Mouse (Mus musculus): ENCODE measurements around the gene Acly.
A peak's percentile ranks its signal among the peaks of the same experiment; 100 is the strongest.

Gene Acly

DNA sequence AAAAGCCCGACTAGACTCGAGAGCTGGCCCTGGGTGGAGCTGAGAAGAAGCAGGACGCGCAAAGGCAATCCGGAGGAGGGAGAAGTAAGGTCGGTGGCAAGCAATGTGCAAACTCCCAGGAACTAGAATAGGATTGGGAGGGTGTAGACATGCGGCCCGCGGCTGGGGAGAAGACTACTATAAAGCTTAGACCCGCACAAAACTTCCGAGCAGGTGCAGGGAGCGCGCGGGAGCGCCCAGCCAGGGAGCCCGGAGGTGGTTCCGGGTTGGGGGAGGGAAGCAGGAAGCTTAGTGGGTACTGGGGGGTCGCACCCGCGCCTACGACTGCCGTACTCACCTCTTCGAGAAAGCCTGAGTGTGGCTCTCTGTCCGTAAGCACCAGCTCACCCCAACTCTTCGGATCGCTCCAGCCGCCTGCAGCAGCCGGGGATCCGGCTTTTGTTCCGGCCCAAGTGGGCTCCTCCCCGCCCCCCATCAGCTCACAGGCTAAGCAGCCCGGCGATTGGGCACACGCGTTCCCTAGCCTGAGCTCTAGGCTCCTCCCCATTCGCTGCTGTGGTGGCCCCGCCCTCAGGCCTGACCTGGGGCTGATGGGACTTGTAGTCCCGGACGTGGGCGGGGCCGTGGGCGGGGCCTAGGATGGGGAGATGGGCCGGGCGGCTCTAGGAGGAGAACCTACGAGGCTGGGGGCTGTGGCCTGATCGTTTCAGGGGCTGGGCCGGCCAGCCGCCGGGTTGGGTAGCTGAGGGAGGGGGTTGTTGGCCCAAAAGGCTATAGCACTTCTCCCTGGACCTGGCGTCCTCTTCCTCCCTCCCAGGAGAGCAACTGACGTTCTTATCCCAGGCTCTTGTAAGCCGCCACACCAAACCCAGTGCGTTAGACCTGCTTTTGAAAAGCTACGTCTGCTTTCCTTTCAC, at the start of gene Acly:
Acly (minus strand) TSS at position 543 of the 917 bp plus-strand sequence.
- DNase-seq (ENCODE audit: low read depth): peak; percentile 99

DNA sequence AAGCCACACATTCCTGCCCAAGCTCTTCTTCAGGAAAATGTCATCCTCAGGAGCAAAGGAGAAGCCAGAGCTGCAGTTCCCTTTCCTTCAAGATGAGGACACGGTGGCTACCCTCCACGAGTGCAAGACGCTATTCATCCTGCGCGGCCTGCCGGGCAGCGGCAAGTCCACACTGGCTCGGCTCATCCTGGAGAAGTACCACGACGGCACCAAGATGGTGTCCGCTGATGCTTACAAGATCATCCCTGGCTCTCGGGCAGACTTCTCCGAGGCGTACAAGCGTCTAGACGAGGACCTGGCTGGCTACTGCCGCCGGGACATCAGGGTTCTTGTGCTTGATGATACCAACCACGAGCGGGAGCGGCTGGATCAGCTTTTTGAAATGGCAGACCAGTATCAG, 48.5 kb upstream of the Acly start:
- DNase-seq (ENCODE audit: low read depth): no peak

DNA sequence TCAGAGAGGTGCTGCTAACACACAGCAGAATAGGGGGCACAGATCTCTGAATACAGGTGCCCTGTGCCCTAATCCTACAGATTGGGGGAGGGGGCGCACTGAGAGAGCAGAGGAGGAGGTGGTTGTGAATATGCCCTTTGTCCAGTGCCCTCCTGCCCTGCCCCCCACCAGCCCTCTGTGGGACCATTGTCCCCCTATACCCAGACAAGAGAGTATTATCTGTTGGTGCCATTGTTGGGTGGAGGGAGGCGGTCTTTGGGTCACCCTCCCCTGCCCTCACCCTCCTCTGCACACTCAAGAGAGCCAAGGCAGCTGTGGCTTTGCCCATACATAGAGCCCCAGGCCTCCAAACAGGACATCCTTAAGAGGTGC, 47.7 kb upstream of the Acly start:
- no peak for DNase-seq (ENCODE audit: low read depth)

DNA sequence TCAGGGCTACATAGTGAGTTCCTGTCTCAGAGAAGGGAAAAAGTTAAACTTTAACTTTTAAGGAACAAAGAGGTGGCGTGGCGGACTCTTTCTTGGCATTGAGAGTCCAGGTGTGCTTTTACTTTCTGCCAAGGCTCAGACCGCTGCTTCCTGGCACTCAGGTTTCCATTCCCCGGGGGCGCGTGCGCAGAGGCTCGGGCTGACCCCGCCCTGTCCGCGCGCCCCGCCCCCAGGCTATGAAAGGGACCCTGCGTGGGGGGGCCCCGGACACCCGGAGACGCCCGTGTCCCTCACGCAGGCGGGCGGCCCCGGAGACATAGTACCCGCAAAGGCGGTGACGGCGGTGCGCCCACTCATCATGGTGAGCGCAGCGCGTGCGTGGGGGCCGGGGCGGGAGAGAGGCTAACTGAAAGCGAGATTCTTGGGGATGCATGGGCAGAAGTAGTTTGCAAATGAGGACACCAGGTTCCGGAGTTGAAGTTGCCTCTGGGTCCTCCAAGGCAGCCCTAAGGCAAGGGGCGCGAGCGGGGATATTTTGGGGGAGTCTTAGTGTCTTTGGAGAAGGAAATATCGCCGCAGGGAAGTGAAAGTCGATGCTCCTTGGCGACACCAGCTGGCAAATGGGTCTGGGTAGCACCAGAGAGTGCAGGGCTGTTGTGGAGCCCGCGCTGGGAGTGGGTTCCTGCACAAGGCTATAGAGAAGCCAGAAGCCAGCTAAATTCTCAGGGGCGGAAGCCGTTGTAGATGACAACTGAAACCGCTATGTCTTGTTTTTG, 47.1 kb upstream of the Acly start, which contains the start of gene Cnp:
Cnp (plus strand) TSS at position 197 of the 776 bp plus-strand sequence.
- peak; percentile 73 for DNase-seq (ENCODE audit: low read depth)

DNA sequence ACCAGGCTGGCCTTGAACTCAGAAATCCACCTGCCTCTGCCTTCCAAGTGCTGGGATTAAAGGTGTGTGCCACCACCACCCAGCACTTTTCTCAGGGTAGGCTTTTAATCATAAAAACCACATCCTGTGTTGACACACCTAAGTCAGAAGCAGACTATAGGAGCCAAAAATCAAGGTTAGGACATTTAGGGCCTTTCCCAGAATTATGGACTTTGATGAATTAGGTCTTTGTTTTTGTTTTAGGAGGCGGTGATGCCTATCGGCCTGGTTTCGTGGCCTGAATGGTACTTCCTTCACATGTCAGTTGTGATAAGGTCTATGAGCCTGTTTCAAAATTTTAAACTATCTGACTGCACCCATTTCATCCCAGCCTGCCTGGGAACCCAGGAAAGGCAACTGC, 46.4 kb upstream of the Acly start:
- DNase-seq (ENCODE audit: low read depth): no peak

DNA sequence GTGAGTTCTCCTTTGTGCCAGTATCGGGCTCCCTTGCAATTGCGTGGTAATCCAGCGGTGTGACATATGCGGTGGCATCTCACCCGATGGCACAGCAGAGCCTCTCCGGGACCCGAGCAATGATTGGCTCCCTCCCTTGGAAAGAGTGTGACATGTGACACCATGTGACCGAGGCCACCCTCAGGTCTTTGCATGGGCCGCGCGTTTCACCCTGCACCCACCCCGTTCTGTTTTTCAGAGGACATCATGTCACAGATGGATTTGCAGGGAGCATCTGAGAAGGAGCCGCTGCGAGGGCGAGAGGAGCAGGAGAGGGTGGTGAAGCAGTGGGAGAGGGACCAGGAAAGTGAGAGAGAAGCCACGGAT, 43.4 kb upstream of the Acly start:
- no peak for DNase-seq (ENCODE audit: low read depth)

DNA sequence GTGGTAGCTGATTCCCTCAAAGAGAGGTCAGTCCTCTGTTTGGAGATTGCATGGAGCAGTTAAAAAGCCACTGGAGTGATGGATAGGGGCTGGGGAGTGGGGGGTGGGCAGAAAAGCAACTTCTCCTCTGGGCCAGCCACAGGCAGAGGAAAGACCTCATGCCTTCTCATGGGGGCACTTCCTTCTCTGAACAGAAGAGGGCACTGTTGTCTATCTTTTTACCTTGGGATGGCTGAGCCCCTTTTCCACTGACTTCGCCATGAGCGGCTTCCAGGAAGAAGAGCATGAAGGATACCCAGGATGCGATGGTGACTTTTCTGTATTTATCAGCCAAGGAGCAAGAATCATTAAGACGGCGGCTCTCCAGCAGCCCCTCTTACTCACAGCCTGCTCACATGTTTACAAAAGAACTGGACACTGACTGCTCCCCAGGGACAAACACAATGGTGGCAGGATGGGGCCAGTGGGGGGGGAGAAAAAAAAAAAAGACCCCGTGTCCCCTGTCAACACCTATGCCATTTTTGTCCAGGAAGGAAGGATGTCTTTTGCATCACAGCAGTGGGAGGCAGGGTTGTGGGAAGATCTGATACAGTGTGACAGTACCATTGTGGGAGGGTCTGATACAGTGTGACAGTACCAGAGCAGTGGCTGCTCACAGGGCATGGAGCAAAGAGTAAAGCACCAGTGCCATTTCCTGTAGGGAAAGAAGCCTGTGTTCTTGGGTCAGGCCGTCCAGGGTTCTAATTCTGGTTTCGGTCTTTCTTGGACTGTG, 42.8 kb upstream of the Acly start:
- peak; percentile 82 for DNase-seq (ENCODE audit: low read depth)

DNA sequence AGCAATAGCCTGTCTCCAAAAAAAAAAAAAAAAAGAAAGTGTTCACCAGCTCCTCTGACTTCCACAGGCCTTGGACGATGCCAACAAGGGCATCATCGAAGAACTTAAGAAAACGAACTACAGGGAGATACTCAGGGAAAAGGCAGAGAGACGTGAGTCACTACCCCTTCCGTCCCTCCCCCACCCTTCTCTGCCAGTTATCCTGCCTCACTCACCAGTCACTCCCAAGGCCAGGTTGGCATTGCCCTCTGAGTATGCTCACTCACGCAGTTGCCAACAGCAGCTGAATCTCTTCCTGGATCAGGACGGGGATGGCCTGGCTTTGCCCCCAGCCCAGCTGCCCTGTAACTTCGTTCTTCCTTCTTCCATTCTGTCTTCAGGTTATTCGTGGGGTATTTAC, 42.0 kb upstream of the Acly start:
- peak; percentile 90 for DNase-seq (ENCODE audit: low read depth)

DNA sequence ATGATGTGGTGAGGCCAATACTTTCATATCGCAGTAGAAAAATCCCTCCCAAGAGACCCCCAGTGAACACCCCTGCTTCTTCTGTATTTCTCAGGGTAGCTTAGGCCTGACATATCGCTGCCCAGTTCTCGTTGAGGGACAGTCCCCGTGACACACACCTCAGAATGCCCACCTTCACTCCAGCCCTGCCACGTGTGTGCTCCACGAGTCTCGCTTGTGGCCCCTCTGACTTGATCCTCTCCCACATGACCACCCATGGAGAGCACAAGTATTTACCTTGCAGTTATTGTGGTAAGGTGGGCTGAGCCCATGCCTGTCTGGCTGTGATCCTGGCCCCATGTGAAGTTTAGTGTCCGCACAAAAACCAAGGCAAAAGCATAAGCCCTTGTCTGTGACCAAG, 40.9 kb upstream of the Acly start:
- DNase-seq (ENCODE audit: low read depth): no peak

DNA sequence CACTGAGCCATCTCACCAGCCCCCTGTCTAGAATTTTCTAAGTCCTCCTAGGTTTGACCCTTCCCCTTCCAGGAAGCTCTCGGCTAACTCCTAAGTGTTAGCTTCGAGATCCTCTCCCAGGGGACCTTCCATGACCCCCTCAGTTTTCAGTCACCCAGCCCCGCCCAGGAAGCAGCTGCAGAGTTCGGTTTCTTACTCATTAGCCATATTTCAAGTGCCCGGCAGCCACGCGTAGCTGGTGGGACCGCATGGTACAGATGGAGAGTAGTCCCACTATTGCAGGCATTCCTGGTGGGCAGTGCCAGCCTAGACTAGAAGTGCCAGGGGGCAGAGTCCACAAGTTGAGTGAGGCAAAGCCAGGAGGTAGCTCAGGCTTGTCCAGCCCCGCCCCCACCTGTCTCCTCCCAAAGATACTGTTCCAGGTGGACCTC, 40.0 kb upstream of the Acly start:
- peak; percentile 67 for DNase-seq (ENCODE audit: low read depth)

DNA sequence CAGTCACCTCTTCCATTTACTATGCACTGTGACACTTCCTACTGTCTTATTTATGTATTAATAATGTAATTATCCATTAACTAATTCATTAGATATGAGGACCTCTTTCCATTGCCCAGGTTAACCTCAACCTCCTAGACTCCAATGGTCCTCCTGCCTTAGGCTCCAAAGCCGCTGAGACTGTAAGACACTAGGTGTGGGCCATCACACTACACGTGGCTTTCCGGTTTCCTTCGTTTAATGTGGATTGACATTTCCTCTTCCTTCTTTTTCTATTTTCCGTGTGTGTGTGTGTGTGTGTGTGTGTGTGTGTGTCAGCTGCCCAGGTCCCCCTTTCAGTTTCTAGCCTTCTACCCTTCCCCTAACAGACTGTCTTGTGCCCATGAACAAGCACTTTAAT, 39.4 kb upstream of the Acly start:
- no peak for DNase-seq (ENCODE audit: low read depth)

DNA sequence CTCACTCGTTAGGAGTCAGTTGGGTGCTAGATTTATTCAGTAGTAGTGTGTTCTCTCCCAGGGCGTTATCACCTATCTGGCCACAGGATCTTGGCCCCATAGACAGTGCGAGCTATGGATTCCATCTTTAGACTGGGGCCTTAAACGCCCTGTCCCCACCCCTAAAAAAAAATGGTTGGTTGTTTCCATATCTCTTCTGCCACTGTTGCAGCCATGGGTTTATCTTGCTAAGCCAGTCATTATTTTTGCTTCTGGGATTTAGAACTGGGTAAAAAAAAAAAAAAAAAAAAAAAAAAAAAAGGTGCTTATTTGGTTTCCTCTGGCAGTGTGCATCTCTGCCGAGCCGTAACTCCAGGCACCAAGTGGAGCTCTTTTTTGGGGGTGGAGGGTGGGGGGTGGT, 36.9 kb upstream of the Acly start:
- no peak for DNase-seq (ENCODE audit: low read depth)

DNA sequence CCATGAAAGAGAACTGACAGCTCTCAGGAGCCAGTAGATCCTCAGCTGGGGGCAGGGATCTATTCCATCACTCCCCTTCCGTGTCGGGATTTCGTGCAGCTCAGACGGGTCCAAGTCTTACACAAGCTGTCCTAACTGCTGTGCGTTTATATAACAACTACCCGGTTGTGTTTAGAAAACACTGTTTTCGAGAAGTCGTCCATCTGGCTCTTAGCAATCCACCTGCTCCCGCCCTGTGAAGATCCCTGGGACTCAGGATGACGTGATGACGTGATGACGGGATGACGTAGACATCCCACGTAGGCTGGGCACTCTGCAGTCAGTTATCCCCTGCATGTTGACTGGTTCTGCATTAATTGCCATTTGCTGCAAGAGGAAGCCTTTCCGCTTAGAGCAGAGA, 36.5 kb upstream of the Acly start:
- no peak for DNase-seq (ENCODE audit: low read depth)

DNA sequence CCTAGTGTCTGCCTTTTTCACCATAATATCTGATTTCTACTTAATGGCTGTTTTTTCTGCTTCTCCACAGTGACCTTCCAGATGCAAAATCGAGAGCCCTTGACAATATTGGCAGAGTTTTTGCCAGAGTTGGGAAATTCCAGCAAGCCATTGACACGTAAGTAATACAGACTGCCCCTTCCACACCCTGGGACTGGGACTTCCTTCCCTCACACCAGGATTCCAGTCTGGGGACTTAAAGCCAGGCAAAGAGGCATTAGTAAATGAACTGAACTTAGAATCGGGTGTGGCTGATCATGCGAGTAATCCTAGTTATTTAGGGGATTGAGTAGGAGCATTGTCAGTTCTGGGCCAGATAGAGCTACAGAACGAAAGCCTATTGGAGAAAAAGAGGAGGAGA, 33.9 kb upstream of the Acly start:
- no peak for DNase-seq (ENCODE audit: low read depth)

DNA sequence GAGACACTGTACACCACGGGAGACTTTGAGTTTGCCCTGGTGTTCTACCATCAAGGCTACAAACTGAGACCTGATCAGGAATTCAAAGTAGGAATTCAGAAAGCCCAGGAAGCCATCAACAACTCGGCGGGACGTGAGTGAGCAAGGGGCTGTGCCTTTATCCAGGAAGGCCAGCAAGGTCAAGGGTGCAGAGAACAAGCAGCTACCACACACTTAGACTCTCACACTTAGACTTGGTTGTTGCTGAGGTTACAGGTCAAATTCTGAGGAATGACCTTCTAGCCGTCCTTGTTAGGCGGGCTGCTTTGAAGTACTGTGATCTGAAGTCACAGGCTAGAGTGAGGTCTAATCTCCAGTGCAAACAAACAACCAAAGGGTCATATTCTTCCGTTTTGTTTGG, 31.7 kb upstream of the Acly start:
- DNase-seq (ENCODE audit: low read depth): no peak

DNA sequence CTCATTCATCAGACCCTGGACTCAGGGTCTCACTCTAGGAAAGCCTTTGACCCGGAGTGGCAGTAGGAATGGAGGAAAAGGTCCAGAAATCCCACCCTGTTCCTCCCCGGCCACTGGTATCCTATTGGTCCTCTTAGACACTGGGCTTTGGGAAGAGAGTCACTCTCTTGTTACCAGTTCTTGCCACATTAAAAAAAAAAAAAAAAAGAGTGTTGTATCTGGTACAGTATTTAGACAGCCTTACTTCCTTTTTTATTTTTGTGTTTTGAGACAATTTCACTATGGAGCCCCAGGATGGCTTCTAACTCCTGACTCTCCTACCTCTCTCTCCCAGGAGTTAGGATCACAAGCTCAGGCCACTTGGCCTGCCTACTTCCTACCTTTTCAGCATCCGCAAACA, 29.8 kb upstream of the Acly start:
- DNase-seq (ENCODE audit: low read depth): no peak

DNA sequence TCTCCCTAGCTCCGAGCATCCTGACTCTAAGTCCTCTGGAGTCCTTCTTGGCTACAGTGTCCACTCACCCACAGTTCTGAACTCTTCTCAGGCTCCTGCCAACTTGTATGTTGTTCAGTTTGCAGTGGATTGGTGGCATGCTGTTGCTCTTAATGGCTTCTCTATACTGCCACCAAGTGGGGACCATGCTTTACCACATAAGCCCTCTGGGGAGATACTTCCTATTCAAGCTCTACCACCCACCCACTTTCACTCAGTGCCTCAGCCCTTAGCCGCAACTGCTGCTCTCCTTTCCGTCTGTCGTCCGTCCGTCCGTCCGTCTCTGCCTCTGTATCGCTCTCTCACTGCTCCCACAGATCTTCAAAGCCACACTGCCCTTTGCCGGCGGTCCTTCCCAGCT, 27.8 kb upstream of the Acly start:
- peak; percentile 88 for DNase-seq (ENCODE audit: low read depth)

DNA sequence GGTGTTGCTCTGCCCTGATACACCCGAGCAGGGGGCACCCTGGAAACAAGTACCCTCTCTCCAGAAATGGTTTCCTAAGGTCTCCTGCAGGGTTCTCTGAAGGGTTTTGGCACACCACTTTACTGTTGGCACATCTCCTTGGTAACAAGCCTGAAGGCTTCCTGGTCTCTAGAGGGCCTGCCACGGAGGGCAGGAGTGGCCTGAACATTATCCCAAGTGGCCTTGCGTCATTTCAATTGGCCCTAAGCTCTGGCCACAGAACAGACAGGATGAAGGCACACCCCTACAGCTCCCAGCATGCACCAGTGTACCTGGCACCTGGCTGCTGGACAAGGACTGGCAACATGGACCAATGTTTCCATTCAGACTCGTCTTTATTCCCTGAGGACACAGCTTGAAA, 25.0 kb upstream of the Acly start:
- DNase-seq (ENCODE audit: low read depth): no peak

DNA sequence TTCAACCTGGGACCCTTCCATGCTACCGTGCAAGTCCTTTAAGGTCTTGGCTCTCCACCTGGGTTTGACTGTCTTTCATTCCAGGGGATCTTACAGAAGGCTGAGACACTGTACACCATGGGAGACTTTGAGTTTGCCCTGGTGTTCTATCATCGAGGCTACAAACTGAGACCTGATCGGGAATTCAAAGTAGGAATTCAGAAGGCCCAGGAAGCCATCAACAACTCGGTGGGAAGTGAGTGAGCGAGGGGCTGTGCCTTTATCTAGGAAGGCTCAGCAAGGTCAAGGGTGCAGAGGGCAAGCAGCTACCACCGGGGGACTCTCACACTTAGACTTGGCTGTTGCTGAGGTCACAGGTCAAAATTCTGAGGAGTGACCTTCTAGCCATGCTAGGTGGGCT, 22.3 kb upstream of the Acly start:
- DNase-seq (ENCODE audit: low read depth): no peak

DNA sequence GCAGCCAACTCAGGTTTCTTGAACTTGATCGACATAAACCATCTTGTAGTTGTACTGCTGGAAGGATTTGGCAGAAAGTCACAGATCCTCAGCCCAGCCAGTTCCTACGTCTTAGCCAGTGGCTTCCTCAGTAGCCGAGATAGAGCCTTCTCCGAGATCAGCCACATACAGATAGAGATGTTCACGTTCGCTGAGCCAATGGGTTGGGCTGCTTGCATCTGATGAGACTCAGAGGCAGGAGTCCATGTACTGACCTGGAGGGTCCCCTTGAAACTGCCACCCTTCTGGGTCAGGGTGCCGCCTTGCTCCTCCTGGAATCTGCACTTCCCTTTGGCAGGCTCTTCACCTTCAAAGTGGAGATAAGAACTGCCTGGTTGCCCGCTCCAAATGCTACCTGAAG, 21.7 kb upstream of the Acly start:
- no peak for DNase-seq (ENCODE audit: low read depth)

DNA sequence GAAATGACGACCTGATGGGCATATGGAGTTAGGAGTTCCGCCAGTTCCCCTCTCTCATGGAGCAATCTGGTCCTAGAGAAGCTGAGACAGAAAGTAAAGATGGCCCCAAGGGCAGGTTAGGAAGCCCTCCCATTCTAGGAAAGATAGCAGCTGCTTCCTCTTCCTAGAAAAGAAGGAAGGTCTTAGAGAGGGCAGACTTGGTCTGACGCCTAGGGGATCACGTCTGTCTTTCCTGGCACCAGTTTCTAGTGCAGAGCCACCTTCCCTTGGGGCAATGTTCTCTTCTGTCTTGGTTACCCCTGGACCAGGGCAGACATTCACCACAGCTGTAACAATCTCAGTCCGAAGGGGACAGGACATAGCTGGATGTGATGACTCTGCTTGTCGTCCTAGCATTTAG, 20.3 kb upstream of the Acly start:
- no peak for DNase-seq (ENCODE audit: low read depth)

DNA sequence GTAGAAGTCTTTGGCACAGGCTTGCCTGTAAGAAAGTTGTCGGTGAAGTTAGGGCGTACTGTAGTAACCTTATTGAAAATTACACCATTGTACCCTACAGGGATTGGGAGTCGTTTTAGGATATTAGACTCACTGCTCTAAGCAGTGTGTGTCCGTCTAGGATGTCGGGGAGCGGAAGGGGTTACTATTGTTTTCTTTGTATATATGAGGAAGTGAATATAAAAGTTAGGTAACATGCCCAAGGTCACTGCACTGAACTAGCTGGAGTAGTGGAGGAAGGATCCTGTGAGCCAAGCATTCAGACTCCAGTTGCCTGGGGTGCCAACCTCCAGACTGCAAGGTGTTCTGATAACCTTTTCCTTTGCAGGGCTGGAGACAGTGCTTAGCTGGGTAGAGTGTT, 19.2 kb upstream of the Acly start:
- DNase-seq (ENCODE audit: low read depth): peak; percentile 43

DNA sequence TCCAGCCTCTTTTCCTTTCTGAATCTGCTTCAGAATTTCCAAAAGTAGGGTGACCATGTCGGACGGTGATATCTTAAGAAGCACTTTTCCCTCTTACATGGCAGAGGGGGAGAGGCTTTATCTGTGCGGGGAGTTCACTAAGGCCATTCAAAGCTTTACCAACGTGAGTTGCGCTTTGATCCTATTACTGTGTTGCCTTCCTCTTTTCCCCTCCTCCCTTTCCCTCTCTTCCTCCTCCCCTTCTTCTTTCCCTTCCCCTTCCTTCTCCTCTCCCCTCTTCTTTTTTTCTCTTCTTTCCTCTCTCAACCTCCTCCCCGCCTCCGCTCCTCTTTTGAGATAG, 17.9 kb upstream of the Acly start:
- no peak for DNase-seq (ENCODE audit: low read depth)
